Mouse (Mus musculus): ENCODE data around the gene Coa7. TPM values are rescaled to one million over a fixed set of nuclear protein-coding genes. Genes with fewer than 3 reads are reported as not detected.

The Coa7 gene
- polyA plus RNA-seq, 1 experiment = 2.8 TPM

DNA sequence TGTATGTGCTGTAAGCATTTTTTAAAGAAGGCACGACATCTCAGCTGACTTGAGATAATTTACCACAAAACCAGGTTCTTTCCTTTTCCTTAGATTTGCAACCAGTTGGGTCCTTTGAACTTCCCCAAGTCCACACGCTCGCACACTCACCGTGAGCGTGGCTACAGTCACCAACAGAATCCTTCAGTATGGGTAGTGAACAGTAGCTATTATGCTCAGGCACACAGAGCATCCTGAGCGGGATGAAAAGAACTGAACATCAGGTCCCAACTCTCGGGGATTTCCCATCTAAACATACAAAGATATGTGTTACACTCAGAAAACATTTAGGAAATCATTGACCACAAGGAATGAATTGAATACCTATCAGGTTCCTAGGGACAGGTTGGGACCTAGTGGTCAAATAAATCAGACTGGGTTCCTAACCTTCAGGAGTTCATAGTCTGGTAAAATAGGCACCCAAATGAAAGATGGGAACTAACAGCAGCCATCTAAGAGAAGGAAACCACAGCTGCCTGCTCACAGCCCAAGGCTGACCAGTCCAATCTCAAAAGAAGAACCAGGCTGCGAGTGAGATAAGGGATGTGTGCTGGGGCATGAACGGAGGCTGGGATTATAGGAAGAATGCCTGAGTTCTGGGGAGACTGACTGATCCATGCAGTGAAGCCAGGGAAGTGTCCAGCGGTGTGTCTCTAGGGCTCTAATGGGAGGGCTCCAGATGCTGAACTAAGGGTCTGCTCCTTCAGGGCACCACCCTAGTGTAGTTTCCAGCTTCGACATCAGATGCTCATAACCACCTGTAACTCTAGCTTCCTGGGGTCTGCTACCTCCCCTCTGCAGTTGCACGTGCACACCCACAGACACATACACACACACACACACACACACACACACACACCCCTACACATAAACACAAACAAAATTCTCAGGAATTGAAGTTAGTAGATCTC is 10.0 kb upstream of the Coa7 start:
- DNase-seq (ENCODE audit: low read depth in 1 of 2, low spot score in 2 of 2) = no peak
- TF ChIP-seq POLR2A (IDR thresholded peaks at IDR 0.05; ENCODE audit: low read depth, low read length) (no peak), CTCF (IDR thresholded peaks at IDR 0.05; ENCODE audit: extremely low read depth, insufficient read depth, insufficient read length, insufficient replicate concordance) (no peak)
- Histone ChIP-seq H3K27ac (ENCODE audit: insufficient read depth, low read length) (peak overlapping the region; percentile 87), H3K36me3 (ENCODE audit: control insufficient read depth, insufficient read depth, low read length) (no peaks in the 10 kb centered on the region), H3K27me3 (ENCODE audit: control insufficient read depth, insufficient read depth, low read length) (no peaks in the 10 kb centered on the region), H3K4me3 (ENCODE audit: extremely low read depth, insufficient read depth, insufficient read length) (no peak overlapping the region), H3K4me1 (ENCODE audit: control insufficient read depth, insufficient read depth, insufficient read length) (peaks cover 12% of the 10 kb centered on the region; the same call in 1 of the 2 replicates)
- 49% methylated on average over 12 of the region's 12 CpGs for WGBS

DNA sequence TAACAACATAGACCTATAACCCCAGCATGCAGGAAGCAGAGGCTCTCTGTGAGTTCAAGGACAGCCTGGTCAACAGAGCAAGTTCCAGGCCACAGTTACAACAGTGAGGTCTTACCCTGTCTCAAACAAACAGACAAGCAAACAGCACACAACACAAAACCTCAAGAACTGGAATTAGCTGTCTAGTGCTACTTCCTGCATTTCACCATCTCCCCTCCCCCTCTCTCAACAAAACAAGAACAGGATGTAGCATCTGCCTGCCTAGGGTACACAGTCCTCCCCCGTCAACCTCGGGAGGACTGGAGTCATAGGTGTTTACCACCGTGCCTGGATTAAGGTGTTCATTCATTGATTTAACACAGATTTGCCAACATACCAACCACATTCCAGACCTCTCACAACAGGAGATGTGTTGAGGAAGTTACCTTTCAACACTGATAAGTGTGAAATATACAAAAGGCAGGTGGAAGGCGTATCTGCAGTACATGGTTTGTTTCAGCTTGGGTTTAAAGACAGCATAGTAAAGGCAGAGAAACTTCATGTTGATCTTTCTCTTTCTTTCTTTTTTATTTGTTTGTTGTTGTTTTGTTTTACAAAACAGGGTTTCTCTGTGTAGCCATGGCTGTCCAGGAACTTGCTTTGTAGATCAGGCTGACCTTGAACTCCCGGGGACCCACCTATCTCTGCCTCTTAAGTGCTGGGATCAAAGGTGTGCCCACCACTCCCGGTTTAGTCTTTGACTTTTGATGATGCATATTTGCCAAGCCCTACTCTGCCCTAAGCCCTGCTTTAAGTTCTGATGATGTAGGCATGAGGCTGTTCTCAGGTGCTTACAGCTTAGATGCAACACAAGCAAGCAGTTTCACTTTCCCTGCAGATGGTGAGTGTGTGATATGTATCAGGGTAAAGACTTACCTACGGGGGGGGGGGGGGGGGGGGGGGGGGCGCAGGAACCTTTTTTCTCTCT is 9.0 kb upstream of the Coa7 start:
- WGBS = 39% methylated on average over 8 of the region's 8 CpGs
- no peaks in the 10 kb centered on the region for H3K36me3 ChIP-seq (ENCODE audit: control insufficient read depth, insufficient read depth, low read length)
- peak; percentile 58 to 82 for DNase-seq (ENCODE audit: low read depth in 1 of 2, low spot score in 2 of 2)
- no peaks in the 10 kb centered on the region for H3K27me3 ChIP-seq (ENCODE audit: control insufficient read depth, insufficient read depth, low read length)
- TF ChIP-seq CTCF (IDR thresholded peaks at IDR 0.05; ENCODE audit: extremely low read depth, insufficient read depth, insufficient read length, insufficient replicate concordance) = no peak
- TF ChIP-seq POLR2A (IDR thresholded peaks at IDR 0.05; ENCODE audit: low read depth, low read length) = peak; percentile 32; the same call in 1 of the 2 replicates
- peaks cover 12% of the 10 kb centered on the region; the same call in 1 of the 2 replicates for H3K4me1 ChIP-seq (ENCODE audit: control insufficient read depth, insufficient read depth, insufficient read length)
- peak overlapping the region; percentile 87 for H3K27ac ChIP-seq (ENCODE audit: insufficient read depth, low read length)
- H3K4me3 ChIP-seq (ENCODE audit: extremely low read depth, insufficient read depth, insufficient read length) = no peak overlapping the region

DNA sequence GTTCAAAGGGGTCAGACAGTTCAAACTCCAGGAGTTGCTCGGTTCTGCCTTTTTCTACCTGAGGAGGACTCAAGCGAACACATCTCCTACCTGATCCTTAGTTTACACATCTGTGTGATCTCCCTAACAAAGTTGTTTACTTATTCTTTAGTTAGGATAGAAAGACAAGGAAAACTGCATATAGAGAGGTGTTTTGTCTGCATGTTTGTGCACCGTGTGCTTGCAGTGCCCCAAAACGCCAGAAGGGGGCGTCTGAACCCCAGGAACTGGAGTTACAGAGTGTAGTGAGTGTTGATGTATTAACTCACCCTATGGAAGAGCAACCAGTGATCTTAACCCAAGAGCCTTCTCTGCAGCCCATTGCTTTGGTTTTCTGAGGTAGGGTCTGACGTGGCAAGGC is 8.2 kb upstream of the Coa7 start:
- peak overlapping the region; percentile 67 for H3K27ac ChIP-seq (ENCODE audit: insufficient read depth, low read length)
- no peak for TF ChIP-seq CTCF (IDR thresholded peaks at IDR 0.05; ENCODE audit: extremely low read depth, insufficient read depth, insufficient read length, insufficient replicate concordance)
- no peak for TF ChIP-seq POLR2A (IDR thresholded peaks at IDR 0.05; ENCODE audit: low read depth, low read length)

DNA sequence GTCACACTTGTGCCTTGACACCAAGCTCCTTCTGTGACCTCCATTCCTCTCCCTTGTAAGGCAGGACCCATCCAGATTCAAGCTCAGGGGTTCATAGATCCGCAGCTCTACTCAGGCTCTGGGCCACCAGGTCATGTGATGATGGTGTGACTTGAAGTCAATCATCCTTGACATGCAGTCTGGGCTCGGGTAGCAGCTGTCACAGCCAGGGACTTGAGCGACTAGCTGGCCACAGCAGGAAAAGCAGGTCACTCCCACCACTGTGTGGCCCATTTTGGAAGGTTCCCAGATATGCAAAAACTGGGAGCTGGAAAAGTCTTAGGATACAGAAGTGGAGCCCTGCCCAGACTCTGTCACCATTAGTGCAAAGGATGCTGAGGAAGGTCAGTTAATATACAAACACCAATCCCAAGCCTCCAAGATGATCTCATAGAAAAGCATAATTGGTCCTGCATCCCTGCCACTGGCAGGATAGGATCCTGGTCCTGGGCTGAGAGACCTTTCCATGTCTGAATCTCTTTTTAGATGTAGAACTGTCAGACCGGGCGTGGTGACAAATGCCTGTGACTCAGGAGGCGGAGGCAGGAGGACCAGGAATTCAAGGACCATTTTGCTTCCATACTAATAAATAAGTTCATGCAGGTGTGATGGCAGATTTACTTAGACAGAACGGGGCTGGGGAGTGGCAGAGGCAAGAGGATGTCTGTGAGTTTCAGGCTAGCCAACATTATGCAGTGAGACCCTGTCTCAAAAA is 7.1 kb upstream of the Coa7 start:
- Histone ChIP-seq H3K4me3 (ENCODE audit: extremely low read depth, insufficient read depth, insufficient read length) (no peak overlapping the region), H3K36me3 (ENCODE audit: control insufficient read depth, insufficient read depth, low read length) (no peaks in the 10 kb centered on the region), H3K27ac (ENCODE audit: insufficient read depth, low read length) (no peak overlapping the region), H3K4me1 (ENCODE audit: control insufficient read depth, insufficient read depth, insufficient read length) (peaks cover 12% of the 10 kb centered on the region; the same call in 1 of the 2 replicates), H3K27me3 (ENCODE audit: control insufficient read depth, insufficient read depth, low read length) (no peaks in the 10 kb centered on the region)
- peak; percentile 47 to 66 for DNase-seq (ENCODE audit: low read depth in 1 of 2, low spot score in 2 of 2)
- WGBS = 66% methylated on average over 7 of the region's 7 CpGs
- no peak for TF ChIP-seq CTCF (IDR thresholded peaks at IDR 0.05; ENCODE audit: extremely low read depth, insufficient read depth, insufficient read length, insufficient replicate concordance)
- no peak for TF ChIP-seq POLR2A (IDR thresholded peaks at IDR 0.05; ENCODE audit: low read depth, low read length)

More for the DNA sequence above, 8.2 kb upstream of the Coa7 start:
- H3K36me3 ChIP-seq (ENCODE audit: control insufficient read depth, insufficient read depth, low read length) = no peaks in the 10 kb centered on the region
- H3K4me1 ChIP-seq (ENCODE audit: control insufficient read depth, insufficient read depth, insufficient read length) = peaks cover 12% of the 10 kb centered on the region; the same call in 1 of the 2 replicates
- no peak for DNase-seq (ENCODE audit: low read depth in 1 of 2, low spot score in 2 of 2)
- no peak overlapping the region for H3K4me3 ChIP-seq (ENCODE audit: extremely low read depth, insufficient read depth, insufficient read length)
- 79% methylated on average over 6 of the region's 6 CpGs for WGBS
- no peaks in the 10 kb centered on the region for H3K27me3 ChIP-seq (ENCODE audit: control insufficient read depth, insufficient read depth, low read length)

GRCm38 (mm10) chr4:108323588-108323987 is 4.4 kb upstream of the Coa7 start:
- DNase-seq (ENCODE audit: low read depth in 1 of 2, low spot score in 2 of 2) = no peak
- H3K27ac ChIP-seq (ENCODE audit: insufficient read depth, low read length) = no peak overlapping the region
- no peaks in the 10 kb centered on the region for H3K36me3 ChIP-seq (ENCODE audit: control insufficient read depth, insufficient read depth, low read length)
- 37% methylated on average over 5 of the region's 5 CpGs for WGBS
- TF ChIP-seq POLR2A (IDR thresholded peaks at IDR 0.05; ENCODE audit: low read depth, low read length) = no peak
- H3K27me3 ChIP-seq (ENCODE audit: control insufficient read depth, insufficient read depth, low read length) = no peaks in the 10 kb centered on the region
- no peak overlapping the region for H3K4me3 ChIP-seq (ENCODE audit: extremely low read depth, insufficient read depth, insufficient read length)
- peaks cover 6% of the 10 kb centered on the region; the same call in 1 of the 2 replicates for H3K4me1 ChIP-seq (ENCODE audit: control insufficient read depth, insufficient read depth, insufficient read length)

- no peak for DNase-seq (ENCODE audit: low read depth in 1 of 2, low spot score in 2 of 2)
- H3K36me3 ChIP-seq (ENCODE audit: control insufficient read depth, insufficient read depth, low read length) = peaks cover 1% of the 10 kb centered on the region; the same call in 1 of the 2 replicates
- H3K4me3 ChIP-seq (ENCODE audit: extremely low read depth, insufficient read depth, insufficient read length) = peak overlapping the region; percentile 70; the same call in 1 of the 2 replicates
- WGBS = 31% methylated on average over 6 of the region's 6 CpGs
- no peak for TF ChIP-seq CTCF (IDR thresholded peaks at IDR 0.05; ENCODE audit: extremely low read depth, insufficient read depth, insufficient read length, insufficient replicate concordance)
- TF ChIP-seq POLR2A (IDR thresholded peaks at IDR 0.05; ENCODE audit: low read depth, low read length) = no peak
- no peaks in the 10 kb centered on the region for H3K27me3 ChIP-seq (ENCODE audit: control insufficient read depth, insufficient read depth, low read length)
- no peak overlapping the region for H3K27ac ChIP-seq (ENCODE audit: insufficient read depth, low read length)
- H3K4me1 ChIP-seq (ENCODE audit: control insufficient read depth, insufficient read depth, insufficient read length) = no peaks in the 10 kb centered on the region
Measured at GRCm38 (mm10) chr4:108327071-108327579, 815 bp upstream of the Coa7 start.
